Mouse (Mus musculus) effector memory CD4-positive, alpha-beta T cell, adult 7 months (primary cell): ENCODE data around the gene Atp6v0a4. TPM values are rescaled to one million over a fixed set of nuclear protein-coding genes. Genes with fewer than 3 reads are reported as not detected.

ENCODE experiments used
- polyA plus RNA-seq: library from polyadenylated mRNA; unstranded; fragments of 100-300 nt; shearing (Covaris generic); gene quantifications from one replicate; pipeline ENCODE4 v1.2.1, GENCODE M21; 2017

Atp6v0a4 gene
- polyA plus RNA-seq, result 1.1 TPM

DNA sequence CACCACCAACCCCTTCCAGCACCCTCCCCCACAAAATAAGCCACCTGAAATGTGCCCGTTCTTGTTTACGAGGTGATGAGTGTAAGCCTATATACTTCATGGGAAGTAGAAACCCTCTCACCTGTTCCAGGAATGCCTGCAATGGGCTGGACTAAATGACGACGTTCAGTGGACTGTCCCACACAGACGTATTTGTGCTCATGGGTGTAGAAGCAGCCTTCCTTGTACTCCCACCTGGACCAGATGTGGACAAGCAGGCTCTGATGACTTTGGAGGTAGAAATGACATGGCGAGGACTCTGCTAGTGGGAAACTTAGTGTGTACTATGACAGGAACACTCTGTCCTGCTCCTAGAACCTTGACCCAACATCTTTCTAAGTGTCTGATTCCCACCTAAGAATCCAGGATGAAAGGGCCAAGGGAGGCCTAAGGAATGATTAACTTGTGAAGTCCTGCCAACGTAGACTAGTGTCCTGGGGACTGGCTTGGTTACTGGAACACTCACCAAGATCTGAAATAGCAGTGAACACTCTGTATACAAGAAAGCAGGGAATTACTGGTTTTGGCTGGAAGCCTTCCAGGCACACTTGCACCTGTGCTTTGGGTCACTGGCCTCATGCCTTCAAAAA lies at the start of gene Atp6v0a4:
Gene Atp6v0a4 (minus strand): TSS at position 380 of the 629 bp plus-strand sequence.

DNA sequence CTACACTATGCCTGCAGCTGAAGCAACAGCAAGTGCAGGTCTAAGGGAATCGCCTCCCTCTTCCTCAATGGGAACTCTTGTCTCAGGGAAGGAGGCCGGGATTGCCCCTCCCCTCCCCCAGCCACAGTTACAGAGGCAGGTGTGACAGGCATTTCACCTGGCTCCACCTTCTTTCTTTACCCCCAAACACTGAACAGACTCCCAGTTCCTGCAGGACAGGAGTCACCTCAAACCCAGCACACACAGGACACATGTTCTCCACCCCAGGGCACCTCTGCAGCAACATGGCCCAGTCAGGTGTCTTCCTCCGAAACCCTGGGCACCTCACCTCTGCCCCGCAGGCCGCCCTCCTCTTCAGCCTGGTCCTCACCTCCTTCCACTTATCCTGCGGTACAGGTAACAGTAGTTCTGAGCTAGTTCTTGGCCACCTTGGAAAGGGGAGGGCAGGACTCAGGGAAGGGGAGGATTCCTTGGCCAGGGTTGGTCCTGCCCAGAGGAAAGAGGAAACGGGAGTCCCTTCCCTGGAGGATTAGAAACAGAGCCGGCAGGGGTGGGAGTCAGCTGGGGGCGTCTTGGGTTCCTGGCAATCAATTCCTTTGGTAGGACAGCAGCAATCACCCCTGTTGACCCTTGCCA lies 15.1 kb downstream of the Atp6v0a4 start, which contains the start of gene Tmem213:
Gene Tmem213 (plus strand): TSS at position 96 of the 636 bp plus-strand sequence.

DNA sequence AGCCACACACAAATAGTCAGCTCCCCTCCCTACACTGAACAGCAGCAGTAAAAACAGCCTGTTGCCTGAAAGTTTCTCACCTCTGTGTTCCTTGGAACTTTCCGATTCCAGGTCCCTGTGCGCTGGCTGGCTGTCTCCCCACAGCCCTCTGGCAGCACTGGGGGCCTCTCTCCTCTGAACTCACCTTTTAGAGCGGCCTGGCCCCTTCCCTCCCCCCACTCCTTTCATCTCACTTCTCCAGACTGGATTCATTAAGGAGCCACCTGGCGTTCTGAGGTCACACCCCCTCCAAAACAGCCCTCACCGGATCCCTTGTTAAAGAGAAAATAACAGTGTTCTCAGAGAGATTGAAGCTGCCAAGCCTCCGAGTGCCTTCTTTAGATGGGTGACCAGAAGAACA lies 77.5 kb downstream of the Atp6v0a4 start, which contains the start of gene Svopl:
Gene Svopl (minus strand): TSS at position 159 of the 400 bp plus-strand sequence.

Other genes starting within 250 kb of the Atp6v0a4 start
- 0.27 TPM for gene Svopl, start 77.6 kb downstream of the Atp6v0a4 start, polyA plus RNA-seq
- gene Tmem213, start 15.3 kb downstream of the Atp6v0a4 start, polyA plus RNA-seq, result not detected
- gene D630045J12Rik, start 129.4 kb upstream of the Atp6v0a4 start, polyA plus RNA-seq, result 0.27 TPM
- gene Zc3hav1l, start 174.7 kb upstream of the Atp6v0a4 start, polyA plus RNA-seq, result 0.10 TPM
- gene Zc3hav1, start 230.0 kb upstream of the Atp6v0a4 start, polyA plus RNA-seq, result 299 TPM